Mouse (Mus musculus) myocyte (in vitro differentiated cells): ENCODE data around the gene Boc.

ENCODE experiments used
- POLR2A ChIP-seq: IDR thresholded peaks from one replicate; pipeline ENCODE4 v1.6.1; 2011; ENCODE audit warnings: low read depth, mild to moderate bottlenecking, control low read depth, moderate library complexity; ENCODE audit not compliant: insufficient read length
- POLR2AphosphoS2 ChIP-seq: IDR thresholded peaks from one replicate; pipeline ENCODE4 v1.6.1; 2011; ENCODE audit warnings: low read depth, control low read depth; ENCODE audit not compliant: insufficient read length
- USF1 ChIP-seq: IDR thresholded peaks from one replicate; pipeline ENCODE4 v1.6.1; 2011; ENCODE audit warnings: low read depth, mild to moderate bottlenecking, control low read depth, moderate library complexity

DNA sequence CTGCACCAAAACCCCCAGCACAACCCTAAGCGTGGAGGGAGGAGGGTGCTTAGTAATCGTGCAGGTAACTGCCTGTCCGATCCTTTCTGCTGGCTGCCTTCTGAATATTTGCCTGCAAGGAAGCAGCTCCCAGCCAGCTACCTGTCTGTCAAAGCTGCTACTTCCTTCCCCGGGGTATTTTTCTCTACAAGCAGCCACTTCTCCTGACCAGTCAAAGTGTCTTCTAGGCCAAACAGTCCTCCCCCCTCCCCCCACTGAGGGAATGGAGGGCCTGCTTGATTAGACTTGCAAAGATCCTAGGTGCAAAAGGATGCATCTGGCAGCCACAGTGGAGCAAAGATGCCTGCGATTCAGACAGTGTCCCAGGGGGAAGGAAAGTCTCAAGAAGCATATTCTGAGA is 7.9 kb downstream of the Boc start:
- TF ChIP-seq POLR2A, result no peak
- no peak for TF ChIP-seq POLR2AphosphoS2
- TF ChIP-seq USF1, result no peak
